In the genomic region with DNA sequence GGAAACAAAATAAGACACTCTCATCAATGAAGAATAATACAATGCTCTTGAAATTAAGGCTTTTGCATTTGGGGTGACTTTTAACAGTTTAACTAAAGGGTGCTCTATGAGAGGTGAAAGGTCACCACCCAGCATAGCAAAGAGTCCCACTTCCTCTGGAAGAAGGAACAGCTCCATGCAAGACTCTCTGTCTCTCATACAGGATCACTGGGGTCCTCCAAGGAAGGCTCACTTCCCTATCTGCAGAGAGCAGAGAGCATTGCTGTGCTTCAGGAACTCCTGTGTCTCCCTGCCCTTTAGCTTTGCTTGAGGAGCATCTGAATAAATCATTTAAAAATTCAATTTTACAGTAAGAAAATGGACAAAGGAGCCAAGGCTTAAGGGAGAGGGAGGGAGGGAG, we compare ENCODE assay signal across 15 mouse cellular contexts.
"Had no signal": no experiment of that assay in that cellular context is flagged by ENCODE, and none has a peak within 500 bp of the region (broad histone marks: within the 10 kb centered on the region; RNA-seq: fewer than 3 reads in every experiment).

No protein-coding gene starts in this region.

- H3K36me3 ChIP-seq: kidney, embryonic 15.5 days; liver, embryonic 15.5 days; lung, embryonic 15.5 days; midbrain, embryonic 13.5 days had no signal

- H3K27ac ChIP-seq: kidney, embryonic 15.5 days; liver, embryonic 15.5 days; lung, embryonic 15.5 days; midbrain, embryonic 13.5 days; stomach, postnatal 0 days had no signal

- ATAC-seq: intestine, postnatal 0 days; midbrain, embryonic 13.5 days; midbrain, embryonic 16.5 days had no signal

- H3K9me3 ChIP-seq: kidney, embryonic 15.5 days; liver, embryonic 15.5 days; lung, embryonic 15.5 days; midbrain, embryonic 13.5 days had no signal

- H3K4me1 ChIP-seq: lung, embryonic 15.5 days had no signal

- H3K27me3 ChIP-seq: kidney, embryonic 15.5 days; liver, embryonic 15.5 days; lung, embryonic 15.5 days; midbrain, embryonic 13.5 days had no signal

- H3K4me3 ChIP-seq: kidney, embryonic 15.5 days; liver, embryonic 15.5 days; lung, embryonic 15.5 days; midbrain, embryonic 13.5 days had no signal

- DNase-seq: kidney, postnatal 10 days; kidney, postnatal 36 days; lung, adult 18-20 months; lung, postnatal 10 days; lung, postnatal 36 days; thymus, adult 2 months; thymus, postnatal 14 days; thymus, postnatal 4 days had no signal
